Mouse (Mus musculus) cortical plate, adult 2 months (tissue): ENCODE measurements around the gene Bank1.

ENCODE experiments used
- CTCF ChIP-seq: fragments of 200-500 bp; IDR thresholded peaks from 2 replicates; pipeline ENCODE4 v1.5.1; 2011; ENCODE audit warnings: mild to moderate bottlenecking, control low read depth, low read length; ENCODE audit not compliant: insufficient read depth; ENCODE audit errors: extremely low read depth
- POLR2A ChIP-seq: fragments of 200-500 bp; IDR thresholded peaks from 2 replicates; pipeline ENCODE4 v1.6.1; 2011; ENCODE audit warnings: mild to moderate bottlenecking, low read length, control low read depth; ENCODE audit not compliant: insufficient read depth; ENCODE audit errors: extremely low read depth

- TF ChIP-seq CTCF (no peak), POLR2A (no peak)
These were observed 68.1 kb downstream of the Bank1 start for GRCm38 (mm10) chr3:136257761-136258160.
